Mouse (Mus musculus) intestine, postnatal 0 days (tissue): ENCODE results near the gene Ndufb4. TPM values are rescaled to one million over a fixed set of nuclear protein-coding genes. Genes with fewer than 3 reads are reported as not detected.

ENCODE experiments used
- ATAC-seq: fragments of 200-750 bp; cut with Nextera tagmentation; 2 replicates; pipeline ENCODE4 v1.8.0; 2017; ENCODE audit warnings: mild to moderate bottlenecking, moderate TSS enrichment, moderate library complexity
- H3K27ac ChIP-seq: fragments of 300-500 bp; sonication (generic); 2 replicates; pipeline ENCODE4 v1.5.1; 2014; ENCODE audit warnings: mild to moderate bottlenecking, low read depth, low read length, moderate library complexity
- H3K27me3 ChIP-seq: fragments of 300-500 bp; sonication (generic); replicated peaks from 2 replicates; pipeline ENCODE4 v1.6.1; 2014; ENCODE audit warnings: low read length, mixed read lengths; ENCODE audit not compliant: control insufficient read depth, insufficient read depth
- H3K36me3 ChIP-seq: fragments of 300-500 bp; sonication (generic); 2 replicates; pipeline ENCODE4 v1.6.1; 2014; ENCODE audit warnings: mild to moderate bottlenecking, moderate library complexity; ENCODE audit not compliant: control insufficient read depth, insufficient read depth
- H3K4me1 ChIP-seq: fragments of 300-500 bp; sonication (generic); replicated peaks from 2 replicates; pipeline ENCODE4 v1.6.1; 2014; ENCODE audit warnings: antibody characterized with exemption, low read length, mixed read lengths; ENCODE audit not compliant: control insufficient read depth, insufficient read depth
- H3K4me2 ChIP-seq: fragments of 300-500 bp; sonication (generic); replicated peaks from 2 replicates; pipeline ENCODE4 v1.6.1; 2014; ENCODE audit warnings: low read depth, mild to moderate bottlenecking, moderate library complexity
- H3K4me3 ChIP-seq: fragments of 300-500 bp; sonication (generic); 2 replicates; pipeline ENCODE4 v1.5.1; 2014; ENCODE audit warnings: low read depth, low read length
- H3K9ac ChIP-seq: fragments of 300-500 bp; sonication (generic); 2 replicates; pipeline ENCODE4 v1.6.1; 2014; ENCODE audit warnings: mild to moderate bottlenecking, low read depth, low read length
- H3K9me3 ChIP-seq: fragments of 300-500 bp; sonication (generic); 2 replicates; pipeline ENCODE4 v1.6.1; 2016; ENCODE audit warnings: mixed run types; ENCODE audit not compliant: control insufficient read depth
- CTCF ChIP-seq: sonication (generic); IDR thresholded peaks from 2 replicates; pipeline ENCODE4 v1.5.1; 2016; ENCODE audit warnings: low read depth, mild to moderate bottlenecking, control low read depth, antibody characterized with exemption, moderate library complexity
- WGBS: fragments of 180-500 bp; shearing (Covaris S2); extraction: QIAGEN DNeasy Blood & Tissue Kit; methylation state at CpG from one replicate; pipeline ENCODE4 v1.1.7; 2014; 5-methylcytosine and 5-hydroxymethylcytosine counted together
- polyA plus RNA-seq: library from polyadenylated mRNA; unstranded; fragments of >200 nt; fragmentation: Nextera tagmentation; extraction: Ambion mirVana; gene quantifications from 2 replicates; pipeline ENCODE4 v1.2.1, GENCODE M21; 2015

Ndufb4 gene
- polyA plus RNA-seq, 1 experiment from 2014 or later = 117 TPM

DNA sequence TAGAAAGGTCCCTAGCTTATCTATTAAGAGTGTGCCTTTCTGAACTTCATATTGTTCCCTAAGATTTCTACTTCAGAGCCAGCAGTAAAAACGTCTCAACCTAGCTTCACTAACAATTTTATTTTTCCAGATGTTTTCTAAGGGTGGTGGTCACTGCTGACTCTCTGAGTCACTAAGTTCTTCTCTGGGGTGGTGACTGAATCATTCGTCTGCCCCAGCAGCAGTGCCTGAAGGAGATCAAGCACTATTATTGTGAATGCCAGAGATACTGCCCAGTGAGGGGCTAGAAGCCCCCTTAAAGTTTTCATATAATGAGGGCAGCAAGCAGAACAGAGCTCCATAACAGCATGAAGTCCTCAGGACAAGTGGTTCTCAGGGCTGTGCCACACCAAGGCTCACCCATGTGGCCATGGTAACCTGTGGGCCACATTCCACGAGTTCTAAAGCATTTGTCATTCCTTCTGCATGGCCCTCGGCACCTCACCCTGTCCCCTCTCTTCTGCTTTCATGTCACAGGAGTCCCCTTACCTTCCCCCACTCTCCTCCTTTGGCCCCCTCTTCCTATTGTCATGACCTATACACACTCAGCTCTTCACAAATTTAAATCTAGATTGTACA, 16.5 kb upstream of the Ndufb4 start:
- Histone ChIP-seq H3K9ac (no peak overlapping the region), H3K27ac (no peak overlapping the region), H3K4me1 (no peaks in the 10 kb centered on the region), H3K27me3 (no peaks in the 10 kb centered on the region), H3K36me3 (no peaks in the 10 kb centered on the region), H3K4me3 (no peak overlapping the region), H3K9me3 (no peaks in the 10 kb centered on the region), H3K4me2 (no peak overlapping the region)
- 32% methylated on average over 4 of the region's 4 CpGs for WGBS
- no peak for TF ChIP-seq CTCF
- ATAC-seq = no peak

DNA sequence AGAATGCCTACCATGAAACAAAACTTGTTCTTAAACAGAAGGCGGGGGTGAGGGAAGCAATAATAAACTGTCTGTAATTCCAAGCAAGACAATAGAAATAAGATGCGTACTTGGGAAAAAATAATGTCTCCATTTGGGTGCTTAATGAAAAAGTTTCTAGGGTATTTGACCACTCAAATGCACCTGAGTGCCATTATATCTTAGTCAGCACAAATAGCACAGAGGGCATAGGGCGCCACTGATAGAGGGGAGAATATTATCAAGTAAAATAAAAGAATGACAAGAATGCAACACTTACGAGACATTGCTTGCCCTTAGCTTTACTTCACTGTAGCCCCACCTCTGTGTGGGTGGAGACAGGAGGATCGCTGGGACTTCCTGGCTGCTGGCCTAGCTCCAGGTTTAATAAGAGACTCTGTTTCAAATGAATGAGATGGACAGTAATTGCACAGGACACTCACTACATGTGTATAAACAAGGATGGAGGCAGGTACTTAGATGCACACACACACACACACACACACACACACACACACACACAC, 11.2 kb upstream of the Ndufb4 start:
- Histone ChIP-seq H3K9me3 (no peaks in the 10 kb centered on the region), H3K4me1 (no peaks in the 10 kb centered on the region), H3K36me3 (no peaks in the 10 kb centered on the region), H3K27me3 (no peaks in the 10 kb centered on the region), H3K4me2 (no peak overlapping the region), H3K9ac (no peak overlapping the region), H3K4me3 (no peak overlapping the region), H3K27ac (no peak overlapping the region)
- no peak for ATAC-seq
- 57% methylated on average over 5 of the region's 5 CpGs for WGBS
- no peak for TF ChIP-seq CTCF

- Histone ChIP-seq H3K4me1 (no peaks in the 10 kb centered on the region), H3K9me3 (no peaks in the 10 kb centered on the region), H3K36me3 (no peaks in the 10 kb centered on the region), H3K4me3 (no peak overlapping the region), H3K9ac (no peak overlapping the region), H3K4me2 (no peak overlapping the region), H3K27ac (no peak overlapping the region), H3K27me3 (no peaks in the 10 kb centered on the region)
- ATAC-seq = no peak
- WGBS = 51% methylated on average over 9 of the region's 9 CpGs
- TF ChIP-seq CTCF = no peak
Observed at GRCm38 (mm10) chr16:37663643-37664459, 9.6 kb upstream of the Ndufb4 start.

GRCm38 (mm10) chr16:37656796-37657195, 2.5 kb upstream of the Ndufb4 start:
- H3K27ac ChIP-seq = no peak overlapping the region
- H3K36me3 ChIP-seq = no peaks in the 10 kb centered on the region
- 85% methylated on average over 7 of the region's 7 CpGs for whole genome bisulfite sequencing
- no peak for TF ChIP-seq CTCF
- H3K4me2 ChIP-seq = no peak overlapping the region
- ATAC-seq = no peak
- H3K9ac ChIP-seq = no peak overlapping the region
- no peaks in the 10 kb centered on the region for H3K27me3 ChIP-seq
- H3K4me1 ChIP-seq = peaks cover 7% of the 10 kb centered on the region; the same call in 1 of the 2 replicates
- no peak overlapping the region for H3K4me3 ChIP-seq
- no peaks in the 10 kb centered on the region for H3K9me3 ChIP-seq

DNA sequence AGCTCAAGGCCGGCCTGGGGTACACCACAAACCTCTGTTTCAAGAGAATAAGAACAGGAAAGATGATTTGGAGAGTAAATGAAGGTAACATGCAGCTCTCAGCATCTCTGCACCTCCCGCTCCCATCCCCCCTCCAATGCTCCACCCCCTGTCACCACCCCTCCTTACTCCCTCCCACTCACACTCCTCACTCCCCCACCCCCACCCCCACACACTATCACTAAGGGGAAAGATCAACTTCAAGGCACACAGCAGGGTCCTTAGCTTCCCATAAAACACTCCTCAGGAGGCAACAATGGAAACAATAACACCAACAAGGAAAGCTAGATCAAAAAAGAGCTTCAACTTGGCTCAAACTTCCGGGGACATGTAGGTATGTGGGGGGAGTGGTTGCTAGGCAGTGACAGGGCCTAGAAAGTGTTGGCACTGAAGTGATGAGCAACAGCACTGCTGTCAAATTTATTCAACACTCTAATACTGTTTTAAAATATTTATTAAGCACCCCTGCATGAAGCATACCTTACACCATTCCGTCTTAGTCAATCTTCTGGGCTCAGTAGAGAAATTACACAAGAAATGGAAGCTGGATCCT, 1.6 kb upstream of the Ndufb4 start:
- 41% methylated on average over 4 of the region's 4 CpGs for WGBS
- Histone ChIP-seq H3K27me3 (no peaks in the 10 kb centered on the region), H3K9me3 (no peaks in the 10 kb centered on the region), H3K4me1 (peaks cover 14% of the 10 kb centered on the region; the same call in 1 of the 2 replicates), H3K9ac (no peak overlapping the region), H3K4me3 (no peak overlapping the region), H3K27ac (no peak overlapping the region), H3K4me2 (no peak overlapping the region), H3K36me3 (no peaks in the 10 kb centered on the region)
- no peak for ATAC-seq
- no peak for TF ChIP-seq CTCF

- H3K4me2 ChIP-seq = peak overlapping the region; percentile 74
- no peak overlapping the region for H3K27ac ChIP-seq
- peaks cover 14% of the 10 kb centered on the region; the same call in 1 of the 2 replicates for H3K4me1 ChIP-seq
- no peak for TF ChIP-seq CTCF
- no peaks in the 10 kb centered on the region for H3K27me3 ChIP-seq
- no peaks in the 10 kb centered on the region for H3K9me3 ChIP-seq
- H3K4me3 ChIP-seq = no peak overlapping the region
- H3K36me3 ChIP-seq = no peaks in the 10 kb centered on the region
- no peak overlapping the region for H3K9ac ChIP-seq
- WGBS = 64% methylated on average over 4 of the region's 4 CpGs
- ATAC-seq = no peak
Observed at GRCm38 (mm10) chr16:37654831-37655455, 690 bp upstream of the Ndufb4 start.
